Mouse (Mus musculus) embryonic facial prominence, embryonic 10.5 days (tissue): ENCODE measurements around the gene Adh6b. TPM values are rescaled to one million over a fixed set of nuclear protein-coding genes. Genes with fewer than 3 reads are reported as not detected.

Experiments used
- DNase-seq: peaks from one replicate; pipeline ENCODE4 v3.0.0-alpha.2; 2017; ENCODE audit warnings: low spot score
- H3K27ac ChIP-seq: fragments of 300-500 bp; sonication (generic); replicated peaks from 2 replicates; pipeline ENCODE4 v1.5.1; 2016; ENCODE audit warnings: mild to moderate bottlenecking
- H3K27me3 ChIP-seq: fragments of 300-500 bp; sonication (generic); replicated peaks from 2 replicates; pipeline ENCODE4 v1.6.1; 2016; ENCODE audit warnings: low read depth, mild to moderate bottlenecking; ENCODE audit not compliant: poor library complexity, severe bottlenecking
- H3K36me3 ChIP-seq: fragments of 300-500 bp; sonication (generic); replicated peaks from 2 replicates; pipeline ENCODE4 v1.6.1; 2016; ENCODE audit warnings: mild to moderate bottlenecking, moderate library complexity
- H3K4me1 ChIP-seq: fragments of 300-500 bp; sonication (generic); 2 replicates; pipeline ENCODE4 v1.6.1; 2016
- H3K4me3 ChIP-seq: fragments of 300-500 bp; sonication (generic); 2 replicates; pipeline ENCODE4 v1.5.1; 2016; ENCODE audit warnings: mild to moderate bottlenecking, moderate library complexity
- H3K9me3 ChIP-seq: fragments of 300-500 bp; sonication (generic); 2 replicates; pipeline ENCODE4 v1.6.1; 2016; ENCODE audit warnings: mild to moderate bottlenecking
- WGBS: fragments of 180-500 bp; shearing (Covaris S2); methylation state at CpG from one replicate; pipeline ENCODE4 v1.1.7; 2016; 5-methylcytosine and 5-hydroxymethylcytosine counted together
- polyA plus RNA-seq: library from polyadenylated mRNA; unstranded; fragments of >200 nt; fragmentation: Nextera tagmentation; extraction: Ambion mirVana; gene quantifications from 2 replicates; pipeline ENCODE4 v1.2.1, GENCODE M21; 2016

Gene Adh6b
- polyA plus RNA-seq, 1 experiment from 2014 or later = 0.93 TPM

DNA sequence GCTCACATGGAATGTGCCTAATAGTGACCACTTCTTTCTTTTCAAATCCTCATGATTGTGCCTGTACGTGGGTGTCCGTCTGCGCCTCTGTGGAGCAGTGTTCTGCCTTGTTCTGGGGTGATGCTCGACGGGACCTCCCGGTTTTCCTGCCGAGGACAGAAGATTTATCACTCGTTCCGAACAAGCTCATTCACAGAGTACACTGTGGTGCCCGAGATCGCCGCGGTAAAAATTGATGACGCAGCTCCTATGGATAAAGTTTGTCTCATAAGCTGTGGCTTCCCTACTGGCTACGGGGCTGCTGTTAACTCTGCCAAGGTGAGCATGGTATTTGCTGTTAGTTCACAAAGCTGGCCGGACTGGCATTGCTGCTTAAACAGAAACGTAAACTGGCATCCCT lies 16.6 kb upstream of the Adh6b start:
- no peak for DNase-seq
- no peaks in the 10 kb centered on the region for H3K27me3 ChIP-seq
- no peaks in the 10 kb centered on the region for H3K9me3 ChIP-seq
- H3K27ac ChIP-seq = no peak overlapping the region
- no peak overlapping the region for H3K4me3 ChIP-seq
- WGBS = 94% methylated on average over 17 of the region's 17 CpGs
- no peaks in the 10 kb centered on the region for H3K4me1 ChIP-seq
- H3K36me3 ChIP-seq = no peaks in the 10 kb centered on the region

DNA sequence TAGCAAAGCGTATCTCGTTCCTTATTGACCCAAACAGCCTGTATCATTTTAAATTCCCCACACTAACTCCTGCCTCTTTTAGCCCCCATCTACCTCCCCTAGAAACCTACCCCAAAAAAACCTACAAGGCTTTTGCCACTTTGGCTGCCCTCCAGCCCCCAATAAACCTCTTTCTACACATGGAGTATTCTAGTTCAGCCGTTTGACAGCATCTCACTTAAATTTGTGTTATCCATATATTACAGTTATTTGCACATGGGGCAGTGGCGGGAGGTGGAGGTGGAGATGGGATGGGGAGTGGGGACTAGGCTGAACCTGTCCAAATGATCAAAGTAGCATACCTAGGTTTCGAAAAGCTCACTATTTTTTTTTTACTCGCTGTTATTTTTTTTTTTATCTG lies 16.1 kb upstream of the Adh6b start:
- Histone ChIP-seq H3K9me3 (no peaks in the 10 kb centered on the region), H3K27ac (no peak overlapping the region), H3K4me1 (no peaks in the 10 kb centered on the region), H3K4me3 (no peak overlapping the region), H3K27me3 (no peaks in the 10 kb centered on the region), H3K36me3 (no peaks in the 10 kb centered on the region)
- no peak for DNase-seq
- WGBS = 94% methylated on average over 6 of the region's 6 CpGs

GRCm38 (mm10) chr3:138333910-138334309 lies 7.7 kb upstream of the Adh6b start:
- H3K36me3 ChIP-seq = no peaks in the 10 kb centered on the region
- no peaks in the 10 kb centered on the region for H3K27me3 ChIP-seq
- H3K27ac ChIP-seq = no peak overlapping the region
- no peaks in the 10 kb centered on the region for H3K4me1 ChIP-seq
- no peaks in the 10 kb centered on the region for H3K9me3 ChIP-seq
- 87% methylated on average over 8 of the region's 8 CpGs for WGBS
- no peak overlapping the region for H3K4me3 ChIP-seq
- no peak for DNase-seq

DNA sequence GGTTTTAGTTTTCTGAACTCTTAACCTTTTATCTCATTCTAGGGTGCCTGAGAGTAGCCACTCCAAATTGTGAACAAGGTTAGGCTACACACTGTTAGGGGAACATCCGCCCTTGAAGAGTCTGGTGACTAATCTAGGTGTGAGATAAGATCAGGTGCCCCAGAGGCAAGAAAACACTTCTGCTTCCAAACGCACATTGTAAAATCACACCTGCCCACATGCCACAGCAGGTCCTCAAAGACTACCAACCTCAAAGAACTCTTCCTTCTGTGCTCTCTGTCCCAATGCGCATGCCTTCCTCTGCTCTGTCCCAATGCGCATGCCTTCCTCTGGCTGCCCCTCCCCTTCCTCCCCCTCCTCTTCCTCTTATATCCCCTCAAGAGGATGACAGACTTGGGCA lies 7.3 kb upstream of the Adh6b start:
- DNase-seq = no peak
- WGBS = 82% methylated on average over 4 of the region's 4 CpGs
- Histone ChIP-seq H3K4me1 (no peaks in the 10 kb centered on the region), H3K27ac (no peak overlapping the region), H3K9me3 (no peaks in the 10 kb centered on the region), H3K4me3 (no peak overlapping the region), H3K27me3 (no peaks in the 10 kb centered on the region), H3K36me3 (no peaks in the 10 kb centered on the region)

GRCm38 (mm10) chr3:138335566-138335965 lies 6.0 kb upstream of the Adh6b start:
- no peaks in the 10 kb centered on the region for H3K4me1 ChIP-seq
- no peaks in the 10 kb centered on the region for H3K36me3 ChIP-seq
- H3K9me3 ChIP-seq = no peaks in the 10 kb centered on the region
- WGBS = 87% methylated on average over 1 of the region's 1 CpGs
- no peak overlapping the region for H3K27ac ChIP-seq
- H3K4me3 ChIP-seq = no peak overlapping the region
- no peak for DNase-seq
- no peaks in the 10 kb centered on the region for H3K27me3 ChIP-seq

DNA sequence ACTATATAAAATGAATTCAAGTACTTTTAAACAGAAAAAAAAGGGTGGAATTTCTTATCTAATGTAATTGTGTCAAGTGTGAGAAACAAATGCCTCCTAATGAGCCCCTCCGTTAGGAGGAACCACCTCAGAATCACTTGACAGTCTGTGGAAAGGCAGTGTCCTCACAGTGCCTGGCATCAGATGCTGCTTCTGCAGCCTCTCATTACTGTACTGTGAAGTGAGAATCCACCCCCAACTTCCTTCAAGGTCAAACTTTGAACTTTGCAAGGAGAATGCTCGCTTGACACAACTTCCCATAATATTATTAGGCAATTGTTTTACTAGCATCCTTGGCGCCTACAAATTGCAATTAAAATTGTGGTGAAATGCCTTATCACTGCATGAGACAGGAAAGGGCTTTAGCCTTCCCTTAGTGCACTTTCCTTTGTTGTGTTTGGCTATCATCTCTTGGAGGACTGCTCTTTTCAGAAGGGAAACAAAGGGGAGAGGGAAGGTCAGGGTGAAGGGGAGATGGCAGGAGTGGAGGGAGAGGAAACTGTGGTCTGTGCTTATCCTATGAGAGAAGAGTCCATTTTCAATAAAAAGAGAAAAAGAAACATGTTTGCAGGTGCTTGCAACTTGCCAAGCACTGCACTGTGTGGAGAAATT lies 5.3 kb upstream of the Adh6b start:
- Histone ChIP-seq H3K4me1 (no peaks in the 10 kb centered on the region), H3K36me3 (no peaks in the 10 kb centered on the region), H3K9me3 (no peaks in the 10 kb centered on the region), H3K4me3 (no peak overlapping the region), H3K27ac (no peak overlapping the region), H3K27me3 (no peaks in the 10 kb centered on the region)
- DNase-seq = no peak
- WGBS = 74% methylated on average over 3 of the region's 3 CpGs

GRCm38 (mm10) chr3:138347041-138347440 lies 5.5 kb downstream of the Adh6b start:
- H3K27ac ChIP-seq = no peak overlapping the region; the same call in 1 of the 2 replicates
- H3K9me3 ChIP-seq = no peaks in the 10 kb centered on the region
- H3K36me3 ChIP-seq = no peaks in the 10 kb centered on the region
- no peaks in the 10 kb centered on the region for H3K27me3 ChIP-seq
- DNase-seq = no peak
- WGBS = 54% methylated on average over 3 of the region's 3 CpGs
- peaks cover 13% of the 10 kb centered on the region; the same call in 1 of the 2 replicates for H3K4me1 ChIP-seq
- H3K4me3 ChIP-seq = no peak overlapping the region

DNA sequence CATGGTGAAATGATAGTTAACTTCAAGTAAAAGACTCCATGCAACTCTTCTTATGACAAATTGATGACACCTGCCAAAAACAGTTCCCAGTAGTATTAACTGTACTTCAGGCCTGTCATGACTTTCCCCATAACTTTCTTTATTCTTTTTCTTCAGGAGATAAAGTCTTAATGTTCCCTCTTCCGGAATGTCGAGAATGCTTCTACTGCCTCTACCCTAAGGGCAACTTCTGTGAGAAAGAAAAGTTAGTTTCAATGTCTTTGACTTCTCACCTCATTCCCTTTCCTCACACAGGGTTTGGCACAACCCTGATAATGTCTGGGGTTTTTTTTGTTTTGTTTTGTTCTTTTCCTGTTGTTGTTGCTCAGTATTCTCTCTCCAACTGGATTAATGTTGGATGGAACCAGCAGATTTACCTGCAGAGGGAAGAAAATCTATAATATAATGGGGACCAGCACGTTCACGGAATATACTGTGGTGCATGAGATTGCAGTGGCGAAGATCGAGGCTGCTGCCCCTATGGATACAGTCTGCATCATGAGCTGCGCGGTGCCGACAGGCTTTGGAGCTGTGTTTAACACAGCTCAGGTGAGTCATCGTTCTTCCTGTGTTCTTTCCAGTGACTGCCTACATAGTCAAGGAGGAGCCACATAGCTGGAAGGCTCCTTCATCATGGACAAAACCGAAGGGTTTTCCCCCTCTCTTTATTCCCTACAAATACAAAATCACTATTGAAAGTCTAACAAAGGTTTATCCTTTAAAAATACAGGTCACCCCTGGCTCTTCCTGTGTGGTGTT lies 10.6 kb downstream of the Adh6b start:
- WGBS = 90% methylated on average over 11 of the region's 11 CpGs
- Histone ChIP-seq H3K9me3 (no peaks in the 10 kb centered on the region), H3K27me3 (no peaks in the 10 kb centered on the region), H3K4me1 (peaks cover 9% of the 10 kb centered on the region; the same call in 1 of the 2 replicates), H3K27ac (no peak overlapping the region), H3K36me3 (no peaks in the 10 kb centered on the region), H3K4me3 (no peak overlapping the region)
- no peak for DNase-seq

DNA sequence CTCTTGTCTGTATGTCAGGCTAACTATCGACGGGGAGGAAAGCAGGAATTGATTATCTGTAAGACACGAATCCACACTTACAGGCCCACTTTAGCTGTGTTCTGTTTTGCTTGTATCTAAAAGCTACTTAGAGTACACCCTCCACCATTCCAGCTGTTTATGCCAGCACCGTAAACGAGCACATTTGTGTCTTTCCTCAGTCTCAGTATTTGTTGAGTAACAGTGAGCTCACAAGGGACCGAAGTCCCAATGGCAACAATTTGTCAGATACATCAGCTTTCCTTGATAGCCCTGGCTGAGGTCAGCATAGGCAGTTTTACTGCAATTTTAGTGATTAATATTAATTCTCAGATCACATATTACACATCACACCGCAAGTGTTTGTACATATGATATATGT lies 17.3 kb downstream of the Adh6b start:
- no peaks in the 10 kb centered on the region for H3K4me1 ChIP-seq
- no peaks in the 10 kb centered on the region for H3K36me3 ChIP-seq
- WGBS = 82% methylated on average over 7 of the region's 7 CpGs
- H3K4me3 ChIP-seq = no peak overlapping the region
- no peaks in the 10 kb centered on the region for H3K27me3 ChIP-seq
- no peaks in the 10 kb centered on the region for H3K9me3 ChIP-seq
- H3K27ac ChIP-seq = no peak overlapping the region
- DNase-seq = no peak

DNA sequence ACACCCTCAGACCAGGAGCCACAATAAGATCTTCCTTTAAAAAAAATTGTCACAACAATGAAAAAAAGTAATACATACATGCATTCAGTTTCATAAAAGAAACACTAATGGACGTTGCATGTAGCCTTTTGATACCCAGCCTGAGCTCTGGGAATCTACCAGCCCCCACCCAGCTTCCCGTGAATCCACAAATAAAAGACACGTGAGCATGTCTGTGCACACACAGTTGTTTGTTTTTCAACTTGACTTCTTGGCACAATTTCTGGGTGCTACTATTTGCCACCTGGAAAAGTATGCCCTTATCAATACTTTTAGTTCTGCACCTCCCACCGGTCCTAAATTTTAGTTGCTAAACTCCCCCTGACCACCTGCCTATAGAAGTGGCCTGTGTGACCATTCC lies 19.1 kb downstream of the Adh6b start:
- Histone ChIP-seq H3K36me3 (no peaks in the 10 kb centered on the region), H3K4me1 (0 out of 2 replicates have a peak, but pooled peaks cover under 1% of the 10 kb centered on the region), H3K4me3 (no peak overlapping the region), H3K27ac (no peak overlapping the region), H3K27me3 (no peaks in the 10 kb centered on the region), H3K9me3 (no peaks in the 10 kb centered on the region)
- DNase-seq = no peak
- WGBS = 84% methylated on average over 4 of the region's 4 CpGs

- Histone ChIP-seq H3K4me1 (0 out of 2 replicates have a peak, but pooled peaks cover 3% of the 10 kb centered on the region), H3K27me3 (no peaks in the 10 kb centered on the region), H3K27ac (no peak overlapping the region), H3K4me3 (no peak overlapping the region), H3K36me3 (no peaks in the 10 kb centered on the region), H3K9me3 (no peaks in the 10 kb centered on the region)
- DNase-seq = no peak
- WGBS = 81% methylated on average over 2 of the region's 2 CpGs
Observed at GRCm38 (mm10) chr3:138362920-138363319, 21.3 kb downstream of the Adh6b start.

GRCm38 (mm10) chr3:138366181-138366580 lies 24.6 kb downstream of the Adh6b start:
- no peaks in the 10 kb centered on the region for H3K36me3 ChIP-seq
- H3K27ac ChIP-seq = no peak overlapping the region
- H3K9me3 ChIP-seq = no peaks in the 10 kb centered on the region
- no peaks in the 10 kb centered on the region for H3K27me3 ChIP-seq
- 0 out of 2 replicates have a peak, but pooled peaks cover 3% of the 10 kb centered on the region for H3K4me1 ChIP-seq
- H3K4me3 ChIP-seq = no peak overlapping the region
- WGBS = 77% methylated on average over 2 of the region's 2 CpGs
- no peak for DNase-seq

DNA sequence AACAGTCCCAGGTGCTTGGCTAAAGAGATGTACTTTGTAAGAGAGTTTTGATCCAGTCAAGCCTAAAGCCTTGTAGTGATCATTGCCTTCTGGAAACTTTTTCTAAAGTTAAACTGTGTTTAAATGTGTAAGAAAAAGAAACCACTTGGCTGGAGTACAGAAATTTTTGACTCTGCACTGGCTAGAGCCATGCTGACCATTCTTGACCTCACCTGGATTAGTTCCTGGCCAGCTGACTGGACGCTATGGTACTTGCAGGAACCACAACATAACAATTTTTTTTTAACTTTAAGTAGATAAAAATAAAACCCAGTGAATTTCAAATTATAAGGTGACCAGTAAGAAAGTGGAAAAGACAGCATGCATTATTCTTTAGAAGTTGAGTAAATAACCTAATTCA lies 28.0 kb downstream of the Adh6b start:
- H3K9me3 ChIP-seq = no peaks in the 10 kb centered on the region
- no peak for DNase-seq
- no peak overlapping the region for H3K4me3 ChIP-seq
- H3K36me3 ChIP-seq = no peaks in the 10 kb centered on the region
- H3K27ac ChIP-seq = no peak overlapping the region
- H3K27me3 ChIP-seq = no peaks in the 10 kb centered on the region
- 84% methylated on average over 1 of the region's 1 CpGs for WGBS
- H3K4me1 ChIP-seq = 0 out of 2 replicates have a peak, but pooled peaks cover 3% of the 10 kb centered on the region
